Mouse (Mus musculus) megakaryocyte, adult 5-6 weeks (primary cell): ENCODE measurements around the gene Capn7. TPM values are rescaled to one million over a fixed set of nuclear protein-coding genes. Genes with fewer than 3 reads are reported as not detected.

Experiments
- ATAC-seq: 2 replicates; pipeline ENCODE4 v1.8.0; 2016; ENCODE audit warnings: mild to moderate bottlenecking, inconsistent platforms; ENCODE audit not compliant: poor library complexity, severe bottlenecking
- total RNA-seq, 2 experiments: library from RNA; stranded (forward) in 1 of 2; stranded (reverse) in 1 of 2; fragments of 153-499, 151-499 nt in 1 of 2; fragments of 221-1000, 200-1000 nt in 1 of 2; gene quantifications; 2 replicates each; pipeline versions ENCODE4 v1.2.3 to v1.2.4; 2015 to 2017

Capn7 gene
- total RNA-seq (2015) (45.3 and 48.0 TPM in 2 replicates), total RNA-seq (2017) (51.3 and 56.5 TPM in 2 replicates)

- peak; percentile 98 for ATAC-seq
Measured at GRCm38 (mm10) chr14:31336369-31337155, at the start of gene Capn7. Capn7 (plus strand) TSS chr14:31336638.

- no peak for ATAC-seq
Measured at GRCm38 (mm10) chr14:31313192-31313591, 23.2 kb upstream of the Capn7 start.

GRCm38 (mm10) chr14:31316613-31317012, 19.8 kb upstream of the Capn7 start:
- no peak for ATAC-seq

GRCm38 (mm10) chr14:31317754-31318153, 18.7 kb upstream of the Capn7 start:
- no peak for ATAC-seq

GRCm38 (mm10) chr14:31319546-31319945, 16.9 kb upstream of the Capn7 start:
- no peak for ATAC-seq

- ATAC-seq, result no peak
Measured at GRCm38 (mm10) chr14:31321181-31321580, 15.3 kb upstream of the Capn7 start.

GRCm38 (mm10) chr14:31322191-31322590, 14.2 kb upstream of the Capn7 start:
- ATAC-seq, result no peak

- ATAC-seq, result no peak
Measured at GRCm38 (mm10) chr14:31323189-31323588, 13.2 kb upstream of the Capn7 start.

GRCm38 (mm10) chr14:31323849-31324792, 12.3 kb upstream of the Capn7 start, which contains the start of gene Dnah1:
Dnah1 (minus strand) TSS chr14:31323896.
- ATAC-seq, result peak; percentile 90

- ATAC-seq, result no peak
Measured at GRCm38 (mm10) chr14:31324851-31325250, 11.6 kb upstream of the Capn7 start.

GRCm38 (mm10) chr14:31325551-31325950, 10.9 kb upstream of the Capn7 start:
- no peak for ATAC-seq

GRCm38 (mm10) chr14:31326770-31327169, 9.7 kb upstream of the Capn7 start:
- no peak for ATAC-seq

- no peak for ATAC-seq
Measured at GRCm38 (mm10) chr14:31327196-31327595, 9.2 kb upstream of the Capn7 start.

- no peak for ATAC-seq
Measured at GRCm38 (mm10) chr14:31327681-31328080, 8.8 kb upstream of the Capn7 start.

- ATAC-seq, result no peak
Measured at GRCm38 (mm10) chr14:31329741-31330140, 6.7 kb upstream of the Capn7 start.

GRCm38 (mm10) chr14:31330957-31331356, 5.5 kb upstream of the Capn7 start:
- ATAC-seq, result no peak

GRCm38 (mm10) chr14:31335765-31336164, 673 bp upstream of the Capn7 start:
- ATAC-seq, result no peak

- ATAC-seq, result no peak
Measured at GRCm38 (mm10) chr14:31337406-31337805, 968 bp downstream of the Capn7 start.

- ATAC-seq, result no peak
Measured at GRCm38 (mm10) chr14:31337947-31338346, 1.5 kb downstream of the Capn7 start.

- ATAC-seq, result no peak
Measured at GRCm38 (mm10) chr14:31343241-31343640, 6.8 kb downstream of the Capn7 start.

GRCm38 (mm10) chr14:31345367-31345766, 8.9 kb downstream of the Capn7 start:
- ATAC-seq, result no peak

- ATAC-seq, result no peak
Measured at GRCm38 (mm10) chr14:31362236-31362635, 25.8 kb downstream of the Capn7 start.
